Mouse (Mus musculus) liver, adult 2 months (tissue): ENCODE data around the gene 1190007I07Rik.
"Not testable (repeated sequence)": the region's sequence is repeated elsewhere in the genome, so short reads cannot be mapped to it uniquely, and the experiment has no call there.

Experiments used
- CTCF ChIP-seq: fragments of 200-500 bp; IDR thresholded peaks from 2 replicates; pipeline ENCODE4 v1.5.1; 2011; ENCODE audit warnings: low read depth, low read length, control low read depth
- POLR2A ChIP-seq: fragments of 200-500 bp; IDR thresholded peaks from 2 replicates; pipeline ENCODE4 v1.6.1; 2011; ENCODE audit warnings: low read length, control low read depth; ENCODE audit not compliant: insufficient read depth; ENCODE audit errors: extremely low read depth

DNA sequence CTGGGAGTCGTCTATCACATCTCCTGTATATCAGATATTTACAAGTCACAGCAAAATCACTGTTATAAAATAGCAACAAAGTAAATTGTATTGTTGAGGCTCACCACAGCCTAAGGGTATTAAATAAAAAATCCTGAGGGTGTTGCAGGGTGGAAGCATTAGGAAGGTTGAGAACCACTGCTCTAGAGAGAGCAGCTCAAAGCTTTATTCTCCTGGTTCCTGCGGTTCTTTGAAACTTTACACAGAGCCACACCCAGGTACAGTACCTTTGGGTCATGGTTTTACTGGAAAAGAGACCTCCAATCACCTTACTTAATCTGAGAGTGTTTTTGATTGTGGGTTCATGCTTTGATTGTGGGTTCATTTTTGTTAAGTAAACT, 515 bp upstream of the 1190007I07Rik start:
- not testable (repeated sequence) for TF ChIP-seq CTCF, POLR2A
